ENCODE assay signal across 10 mouse cellular contexts in the genomic region with DNA sequence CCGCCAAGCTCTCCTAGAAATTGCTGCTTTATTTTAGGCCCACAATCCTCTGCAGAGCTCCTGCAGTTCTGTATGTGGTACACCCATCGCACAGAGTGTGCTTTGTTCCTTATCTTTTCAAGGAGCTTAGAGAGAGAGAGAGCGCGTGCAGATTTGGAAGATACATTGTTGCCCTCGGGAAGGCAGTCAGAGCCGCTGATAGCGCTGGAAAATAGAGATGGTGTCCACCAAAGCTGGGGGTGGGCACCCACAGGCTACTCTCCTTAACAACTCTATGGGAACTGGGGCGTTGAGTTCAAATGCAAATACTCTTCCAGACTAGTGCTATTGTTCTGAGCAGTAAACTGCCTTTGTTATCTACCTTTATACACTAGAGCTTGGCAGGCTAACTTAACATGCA.
DNase-seq lines count a peak whose midpoint lies in the region; ATAC-seq and TF ChIP-seq lines count a peak whose summit lies in the region.
"Had no signal": no experiment of that assay in that cellular context is flagged by ENCODE, and none has a peak within 500 bp of the region (broad histone marks: within the 10 kb centered on the region; RNA-seq: fewer than 3 reads in every experiment).

No protein-coding gene starts in this region.

- H3K4me3 ChIP-seq in forebrain, embryonic 11.5 days (ENCODE audit: low read depth, low read length), result no peak overlapping the region
- no peak overlapping the region for H3K4me3 ChIP-seq in forebrain, embryonic 10.5 days
- peak overlapping the region; percentile 18; the same call in 1 of the 2 replicates for H3K4me3 ChIP-seq in hindbrain, embryonic 10.5 days
- H3K4me3 ChIP-seq in midbrain, embryonic 16.5 days (ENCODE audit: low read depth, low read length), result no peak overlapping the region
- no peak overlapping the region for H3K4me3 ChIP-seq in gastrocnemius, adult 2 months

- no peak for DNase-seq in forebrain, embryonic 11.5 days (ENCODE audit: low spot score)
- DNase-seq in forebrain, embryonic 10.5 days (ENCODE audit: extremely low spot score, low spot score), result no peak
- peak; percentile 89 for DNase-seq in ZHBTc4 (ENCODE audit: low read depth, low spot score)
- DNase-seq in hindbrain, embryonic 10.5 days (ENCODE audit: low spot score), result peak; percentile 24
- DNase-seq in thymus, adult 18-20 months, result no peak
- DNase-seq in gastrocnemius, adult 2 months, result no peak
- no peak for DNase-seq in layer of hippocampus, postnatal 25 days (ENCODE audit: extremely low spot score in 1 of 2, low spot score in 1 of 2)
- DNase-seq: kidney, postnatal 14 days; lung, adult 18-20 months had no signal

- H3K4me2 ChIP-seq in forebrain, embryonic 11.5 days (ENCODE audit: low read depth, low read length, severe bottlenecking), result no peak overlapping the region
- H3K4me2 ChIP-seq in midbrain, embryonic 16.5 days (ENCODE audit: low read length), result peak overlapping the region; percentile 34

- H3K9ac ChIP-seq in forebrain, embryonic 11.5 days (ENCODE audit: low read length), result no peak overlapping the region
- H3K9ac ChIP-seq in midbrain, embryonic 16.5 days (ENCODE audit: low read depth, low read length), result no peak overlapping the region; the same call in 1 of the 2 replicates

- H3K27ac ChIP-seq in forebrain, embryonic 11.5 days (ENCODE audit: low read depth, low read length), result no peak overlapping the region
- no peak overlapping the region for H3K27ac ChIP-seq in forebrain, embryonic 10.5 days
- peak overlapping the region; percentile 66 for H3K27ac ChIP-seq in hindbrain, embryonic 10.5 days
- no peak overlapping the region for H3K27ac ChIP-seq in midbrain, embryonic 16.5 days (ENCODE audit: low read length)
- no peak overlapping the region for H3K27ac ChIP-seq in gastrocnemius, adult 2 months

- no peaks in the 10 kb centered on the region for H3K27me3 ChIP-seq in forebrain, embryonic 11.5 days (ENCODE audit: control insufficient read depth, insufficient read depth, low read length)
- no peaks in the 10 kb centered on the region for H3K27me3 ChIP-seq in forebrain, embryonic 10.5 days (ENCODE audit: poor library complexity, severe bottlenecking)
- H3K27me3 ChIP-seq in hindbrain, embryonic 10.5 days (ENCODE audit: insufficient read depth, poor library complexity, severe bottlenecking), result no peaks in the 10 kb centered on the region
- no peaks in the 10 kb centered on the region for H3K27me3 ChIP-seq in midbrain, embryonic 16.5 days (ENCODE audit: control insufficient read depth, insufficient read depth, low read depth, low read length)

- 5% methylated on average over 8 of the region's 8 CpGs for WGBS in forebrain, embryonic 11.5 days
- 9% methylated on average over 8 of the region's 8 CpGs for WGBS in forebrain, embryonic 10.5 days
- 11% methylated on average over 8 of the region's 8 CpGs for WGBS in hindbrain, embryonic 10.5 days
- WGBS in midbrain, embryonic 16.5 days, result 6% methylated on average over 8 of the region's 8 CpGs

- peak; percentile 56; the same call in 1 of the 2 replicates for ATAC-seq in forebrain, embryonic 11.5 days (replicated peaks; ENCODE audit: low FRiP score)
- peak; percentile 71 for ATAC-seq in midbrain, embryonic 16.5 days

- no peaks in the 10 kb centered on the region for H3K9me3 ChIP-seq in forebrain, embryonic 11.5 days (ENCODE audit: control insufficient read depth, low read length)
- H3K9me3 ChIP-seq in forebrain, embryonic 10.5 days, result no peaks in the 10 kb centered on the region
- H3K9me3 ChIP-seq in hindbrain, embryonic 10.5 days, result no peaks in the 10 kb centered on the region
- H3K9me3 ChIP-seq in midbrain, embryonic 16.5 days (replicated peaks; ENCODE audit: control insufficient read depth, low read length, poor library complexity, severe bottlenecking), result no peaks in the 10 kb centered on the region

- no peaks in the 10 kb centered on the region for H3K36me3 ChIP-seq in forebrain, embryonic 11.5 days (ENCODE audit: control insufficient read depth, insufficient read depth, low read length)
- no peaks in the 10 kb centered on the region for H3K36me3 ChIP-seq in forebrain, embryonic 10.5 days (replicated peaks)
- H3K36me3 ChIP-seq in hindbrain, embryonic 10.5 days, result no peaks in the 10 kb centered on the region
- no peaks in the 10 kb centered on the region for H3K36me3 ChIP-seq in midbrain, embryonic 16.5 days (ENCODE audit: control insufficient read depth, insufficient read depth, low read length)

- no peaks in the 10 kb centered on the region for H3K4me1 ChIP-seq in forebrain, embryonic 11.5 days (replicated peaks; ENCODE audit: control insufficient read depth, insufficient read depth, low read length)
- peaks cover 6% of the 10 kb centered on the region for H3K4me1 ChIP-seq in forebrain, embryonic 10.5 days
- peaks cover 8% of the 10 kb centered on the region for H3K4me1 ChIP-seq in hindbrain, embryonic 10.5 days (replicated peaks)
- peaks cover 6% of the 10 kb centered on the region for H3K4me1 ChIP-seq in midbrain, embryonic 16.5 days (ENCODE audit: control insufficient read depth, insufficient read depth, low read length)

- TF ChIP-seq CTCF in gastrocnemius, adult 2 months (IDR thresholded peaks at IDR 0.05), result no peak

- intact Hi-C loops in gastrocnemius, adult 2 months (cut with DNase I), result no loop called here

Comparison
In these comparisons a context has a peak if more than half of its experiments do, and no peak if none do; other contexts are left out.
1. DNase-seq: peak in ZHBTc4 (single experiment) and hindbrain, embryonic 10.5 days (single experiment); none in forebrain, embryonic 11.5 days (single experiment), forebrain, embryonic 10.5 days (single experiment), thymus, adult 18-20 months (0 of 2), gastrocnemius, adult 2 months (single experiment) and layer of hippocampus, postnatal 25 days (0 of 2).